Mouse (Mus musculus): ENCODE data around the gene Il18r1.

Il18r1 gene

DNA sequence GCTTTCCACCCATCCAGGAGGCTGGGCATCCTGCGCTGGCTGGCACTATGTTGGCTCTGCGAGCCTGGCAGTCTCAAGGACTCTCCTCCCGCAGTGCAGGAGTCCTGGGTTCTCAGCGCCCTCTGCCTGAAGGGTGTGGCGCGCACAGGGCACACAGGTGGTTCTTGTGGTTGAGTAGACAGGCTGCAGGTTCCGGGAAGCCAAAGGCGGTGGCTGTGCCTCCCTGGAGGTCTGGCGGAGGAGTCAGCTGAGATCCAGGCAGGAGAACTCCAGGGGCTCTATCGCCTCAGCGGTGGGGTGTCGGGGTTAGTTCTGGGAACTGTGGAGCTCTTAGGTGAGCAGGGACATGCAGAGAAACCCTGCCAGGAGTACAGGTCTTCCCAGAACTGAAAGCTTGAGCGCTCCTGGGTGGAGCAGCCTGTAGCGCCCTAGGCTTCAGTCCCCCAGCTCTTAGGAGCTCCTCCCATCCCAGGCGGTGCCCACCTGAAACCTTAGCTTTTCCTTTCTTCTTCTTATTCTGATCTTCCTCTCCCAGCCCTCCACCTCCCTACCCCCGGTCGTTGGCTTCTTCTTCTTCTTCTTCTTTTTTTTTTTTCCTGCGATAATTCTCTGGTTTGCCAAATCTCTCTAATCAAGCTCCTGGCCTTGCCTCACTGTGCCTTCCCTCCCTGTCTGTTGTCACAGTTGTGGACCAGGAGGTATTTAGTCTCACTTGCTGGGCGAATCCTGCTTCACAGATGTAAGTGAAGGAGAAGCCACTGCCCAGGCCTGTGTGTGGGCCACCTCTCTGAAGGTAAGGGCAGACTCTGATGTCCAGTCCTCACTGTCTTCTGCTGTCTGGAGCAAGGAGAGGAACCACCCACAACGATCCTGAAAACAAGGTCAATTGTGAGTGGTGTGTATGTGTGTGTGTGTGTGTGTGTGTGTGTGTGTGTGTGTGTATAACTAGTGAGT lies at the start of gene Il18r1:
Gene Il18r1 (plus strand): TSS at position 76 of the 954 bp plus-strand sequence.
- DNase-seq (ENCODE audit: low spot score): peak; percentile 27

- no peak for DNase-seq (ENCODE audit: low spot score)
Measured at GRCm38 (mm10) chr1:40417034-40417433, 48.3 kb upstream of the Il18r1 start.

DNA sequence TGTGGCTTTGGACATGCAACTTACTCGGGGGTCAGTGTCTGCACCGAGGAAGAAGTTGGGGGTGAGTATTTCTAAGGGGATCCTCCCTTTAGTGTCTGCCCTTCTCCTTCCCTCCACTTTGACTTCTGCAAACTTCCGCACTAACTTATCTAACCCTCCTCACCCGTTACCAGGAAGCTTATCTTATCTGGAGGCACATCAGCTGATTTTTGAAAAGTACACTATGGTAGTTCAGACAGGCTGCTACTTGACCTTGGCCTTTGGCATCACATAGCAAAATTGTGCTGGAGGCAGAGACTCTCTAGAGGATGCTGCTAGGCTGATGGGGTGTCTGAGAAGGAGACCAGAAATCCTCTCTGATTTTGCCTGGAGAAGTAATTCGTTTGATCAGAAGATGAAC lies 46.8 kb upstream of the Il18r1 start:
- no peak for DNase-seq (ENCODE audit: low spot score)

DNA sequence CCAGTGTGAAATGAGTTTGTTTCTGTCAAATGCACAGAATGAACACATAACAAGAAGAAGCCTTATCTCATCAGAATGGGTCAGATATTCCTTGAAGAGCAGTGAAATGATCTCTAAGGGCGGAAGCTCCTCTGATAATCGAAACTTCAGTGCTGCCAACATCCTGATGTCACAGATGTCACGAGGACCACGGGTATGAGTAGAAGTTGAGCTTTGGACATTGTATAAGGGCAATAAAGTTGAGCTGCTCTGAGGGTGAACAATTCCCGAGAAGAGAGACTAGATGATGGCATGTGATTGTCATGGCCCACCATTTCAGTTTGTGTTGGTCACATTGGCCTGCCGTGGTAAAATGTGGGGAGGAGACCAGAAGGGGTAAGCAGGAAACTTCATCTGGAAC lies 41.5 kb upstream of the Il18r1 start:
- DNase-seq (ENCODE audit: low spot score): no peak

GRCm38 (mm10) chr1:40427270-40427669 lies 38.1 kb upstream of the Il18r1 start:
- DNase-seq (ENCODE audit: low spot score): no peak

- DNase-seq (ENCODE audit: low spot score): no peak
Measured at GRCm38 (mm10) chr1:40427901-40428300, 37.5 kb upstream of the Il18r1 start.

- no peak for DNase-seq (ENCODE audit: low spot score)
Measured at GRCm38 (mm10) chr1:40428910-40429675, 36.3 kb upstream of the Il18r1 start, which contains the start of gene Il1rl1. TSS of gene Il1rl1 (plus strand) at chr1:40429570.

- no peak for DNase-seq (ENCODE audit: low spot score)
Measured at GRCm38 (mm10) chr1:40430143-40430834, 35.1 kb upstream of the Il18r1 start.

GRCm38 (mm10) chr1:40432169-40432568 lies 33.2 kb upstream of the Il18r1 start:
- no peak for DNase-seq (ENCODE audit: low spot score)

- DNase-seq (ENCODE audit: low spot score): no peak
Measured at GRCm38 (mm10) chr1:40435936-40436335, 29.4 kb upstream of the Il18r1 start.

- DNase-seq (ENCODE audit: low spot score): no peak
Measured at GRCm38 (mm10) chr1:40437340-40437739, 28.0 kb upstream of the Il18r1 start.

DNA sequence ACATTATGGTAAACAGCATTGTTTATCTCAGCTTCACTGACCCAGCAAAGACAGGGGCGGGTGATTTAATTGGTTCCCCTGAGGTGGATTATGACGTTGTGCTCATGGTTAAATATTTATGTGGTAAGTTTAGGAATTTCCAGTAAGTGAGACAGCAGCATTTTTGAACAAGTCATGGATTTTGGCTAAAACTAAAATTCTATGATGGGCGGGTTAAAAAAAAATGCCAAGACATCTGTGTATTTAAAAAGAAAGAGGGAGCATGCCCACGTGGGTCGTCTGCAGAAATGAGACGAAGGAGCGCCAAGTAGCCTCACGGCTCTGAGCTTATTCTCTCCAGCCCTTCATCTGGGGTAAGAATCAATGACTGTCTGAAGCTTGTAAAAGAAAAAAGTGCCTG lies 25.8 kb upstream of the Il18r1 start:
- no peak for DNase-seq (ENCODE audit: low spot score)

DNA sequence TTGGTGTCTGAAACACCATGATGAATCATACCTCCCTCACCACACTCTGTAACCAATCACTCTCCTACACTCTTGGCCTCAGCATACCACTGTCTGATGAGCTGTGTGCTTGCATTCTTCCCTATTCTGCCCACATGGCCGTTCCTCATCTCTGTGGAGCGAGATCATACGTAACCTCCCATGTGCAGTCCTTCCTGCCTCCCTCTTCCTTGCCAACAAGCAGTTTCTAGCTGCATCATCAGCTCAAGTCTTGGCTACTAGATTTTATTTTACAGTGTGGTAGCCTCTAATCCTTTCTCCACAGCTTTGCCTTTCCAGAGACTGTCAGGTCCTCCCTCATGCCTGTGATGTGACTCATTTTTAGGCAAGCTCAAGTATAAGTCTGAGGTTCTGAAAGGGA lies 20.6 kb upstream of the Il18r1 start:
- DNase-seq (ENCODE audit: low spot score): no peak

DNA sequence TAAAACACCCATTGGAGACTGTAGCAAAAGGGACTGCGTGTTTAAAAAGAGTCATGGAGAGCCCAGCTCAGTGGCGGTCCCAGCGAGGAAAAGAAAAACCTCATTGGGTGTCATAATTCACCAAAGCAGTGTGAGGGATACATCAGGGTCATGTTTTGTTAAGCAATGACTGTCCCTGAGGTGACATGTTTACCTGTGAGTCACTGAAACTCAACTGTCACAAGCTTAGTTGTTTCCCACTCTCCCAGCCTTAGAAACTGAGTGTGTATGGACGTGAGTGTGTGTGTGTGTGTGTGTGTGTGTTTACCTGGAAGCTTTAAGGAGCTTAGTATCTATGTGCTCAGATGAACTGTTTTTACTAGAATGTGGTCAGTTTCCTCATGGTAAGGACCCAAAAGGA lies 2.0 kb downstream of the Il18r1 start:
- DNase-seq (ENCODE audit: low spot score): no peak

DNA sequence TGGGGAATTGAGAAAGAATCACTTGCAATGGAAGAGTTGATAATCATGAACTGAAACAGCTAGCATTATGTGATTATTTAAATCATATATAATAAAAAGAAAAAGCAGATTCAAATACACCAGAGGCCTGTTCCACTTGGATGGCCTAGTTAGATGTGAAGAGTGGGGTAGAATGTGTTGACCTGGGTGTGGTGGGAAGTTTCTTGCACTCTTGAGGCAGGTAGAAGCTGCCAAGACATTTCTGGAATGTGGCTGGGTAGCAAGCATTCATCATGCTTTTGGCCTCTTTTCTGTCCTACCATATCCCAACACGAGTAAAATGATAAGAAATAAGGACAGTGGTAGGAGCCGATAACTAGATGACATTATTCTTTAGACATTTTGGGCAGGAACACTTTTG lies 3.5 kb downstream of the Il18r1 start:
- no peak for DNase-seq (ENCODE audit: low spot score)

GRCm38 (mm10) chr1:40469900-40470299 lies 4.5 kb downstream of the Il18r1 start:
- DNase-seq (ENCODE audit: low spot score): no peak

DNA sequence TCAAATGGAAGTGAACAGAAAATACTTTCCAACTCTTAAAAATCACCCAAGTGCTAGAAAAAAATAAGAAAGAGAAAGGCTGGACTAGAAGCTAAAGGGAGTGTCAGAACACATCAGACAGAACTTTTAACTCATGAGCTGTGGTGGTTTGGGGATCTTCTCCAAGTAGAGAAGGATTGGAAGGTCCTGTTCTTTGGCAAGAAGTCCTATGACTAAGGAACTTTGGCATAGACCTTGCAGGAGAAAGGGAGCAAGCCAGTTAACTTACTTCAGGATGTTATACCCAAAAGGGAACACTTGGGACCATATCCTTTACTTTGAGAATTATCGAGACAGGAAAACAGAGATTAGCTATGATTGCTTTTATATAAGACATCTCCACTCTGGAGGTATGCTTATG lies 7.0 kb downstream of the Il18r1 start:
- DNase-seq (ENCODE audit: low spot score): no peak

- DNase-seq (ENCODE audit: low spot score): no peak
Measured at GRCm38 (mm10) chr1:40473640-40474039, 8.3 kb downstream of the Il18r1 start.

- DNase-seq (ENCODE audit: low spot score): no peak
Measured at GRCm38 (mm10) chr1:40474336-40474735, 9.0 kb downstream of the Il18r1 start.

- no peak for DNase-seq (ENCODE audit: low spot score)
Measured at GRCm38 (mm10) chr1:40475697-40476096, 10.3 kb downstream of the Il18r1 start.

DNA sequence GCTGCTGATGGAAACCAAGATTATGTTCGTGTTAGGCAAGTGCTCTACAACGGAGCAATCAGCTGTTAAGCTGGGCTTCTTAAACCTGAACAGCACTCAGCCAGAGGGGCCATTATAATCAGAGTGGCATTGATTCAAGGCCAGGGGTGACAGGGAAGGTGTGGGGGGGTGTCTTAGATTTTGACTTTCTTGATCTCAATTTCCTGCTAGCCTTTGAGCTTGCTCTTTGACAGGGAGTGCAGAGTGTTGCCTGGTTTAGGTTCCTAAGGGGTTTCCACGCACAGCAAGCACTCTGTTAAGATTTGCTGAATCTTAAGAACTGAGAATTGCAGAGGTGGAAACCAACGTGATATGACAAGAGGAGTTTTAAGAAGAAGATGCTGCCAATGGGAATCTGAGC lies 11.4 kb downstream of the Il18r1 start:
- no peak for DNase-seq (ENCODE audit: low spot score)

GRCm38 (mm10) chr1:40479505-40479923 lies 14.2 kb downstream of the Il18r1 start:
- no peak for DNase-seq (ENCODE audit: low spot score)
